Mouse (Mus musculus) cortical plate, adult 2 months (tissue): Measurements from ENCODE around the gene Zfhx3.

ENCODE experiments used
- CTCF ChIP-seq: fragments of 200-500 bp; IDR thresholded peaks from 2 replicates; pipeline ENCODE4 v1.5.1; 2011; ENCODE audit warnings: mild to moderate bottlenecking, control low read depth, low read length; ENCODE audit not compliant: insufficient read depth; ENCODE audit errors: extremely low read depth
- POLR2A ChIP-seq: fragments of 200-500 bp; IDR thresholded peaks from 2 replicates; pipeline ENCODE4 v1.6.1; 2011; ENCODE audit warnings: mild to moderate bottlenecking, low read length, control low read depth; ENCODE audit not compliant: insufficient read depth; ENCODE audit errors: extremely low read depth

GRCm38 (mm10) chr8:108370731-108371130 is 428.3 kb downstream of the Zfhx3 start:
- TF ChIP-seq CTCF (no peak), POLR2A (no peak)
